Mouse (Mus musculus): Measurements from ENCODE around the gene Ttc37. TPM values are rescaled to one million over a fixed set of nuclear protein-coding genes. Genes with fewer than 3 reads are reported as not detected.

The Ttc37 gene
- polyA plus RNA-seq, 1 experiment from 2014 or later: 21.5 TPM

DNA sequence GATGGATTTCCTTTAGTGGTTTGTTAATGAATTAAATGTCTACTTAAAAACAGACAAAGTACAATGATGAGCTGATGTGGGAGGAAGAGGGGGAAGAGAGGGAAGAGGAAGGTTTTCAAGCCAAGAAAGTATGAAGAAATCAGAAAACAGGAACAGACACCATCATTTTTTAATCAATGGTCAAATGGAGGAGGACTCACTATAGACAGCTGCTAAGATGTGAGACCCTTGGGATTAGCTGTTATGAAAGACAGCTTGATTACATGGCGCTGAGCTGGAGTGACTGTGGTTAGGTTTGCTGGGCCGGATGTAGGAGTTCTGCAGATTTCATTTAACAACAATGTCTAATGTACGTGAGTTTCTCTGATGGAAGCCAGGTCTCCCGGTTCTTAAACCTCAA, 35.0 kb upstream of the Ttc37 start:
- Histone ChIP-seq H3K27ac (ENCODE audit: low read depth, low read length) (no peak overlapping the region), H3K4me2 (replicated peaks; ENCODE audit: low read depth, low read length) (no peak overlapping the region), H3K4me1 (ENCODE audit: control insufficient read depth, insufficient read depth, low read length) (no peaks in the 10 kb centered on the region), H3K27me3 (ENCODE audit: control insufficient read depth, insufficient read depth, low read length) (no peaks in the 10 kb centered on the region), H3K9me3 (ENCODE audit: control insufficient read depth, low read length) (no peaks in the 10 kb centered on the region), H3K4me3 (ENCODE audit: low read length) (no peak overlapping the region), H3K36me3 (ENCODE audit: control insufficient read depth, insufficient read depth, low read length) (peaks cover 5% of the 10 kb centered on the region; the same call in 1 of the 2 replicates), H3K9ac (ENCODE audit: low read depth, low read length) (no peak overlapping the region)
- 64% methylated on average over 4 of the region's 4 CpGs for WGBS
- ATAC-seq (ENCODE audit: low FRiP score, low TSS enrichment): no peak

DNA sequence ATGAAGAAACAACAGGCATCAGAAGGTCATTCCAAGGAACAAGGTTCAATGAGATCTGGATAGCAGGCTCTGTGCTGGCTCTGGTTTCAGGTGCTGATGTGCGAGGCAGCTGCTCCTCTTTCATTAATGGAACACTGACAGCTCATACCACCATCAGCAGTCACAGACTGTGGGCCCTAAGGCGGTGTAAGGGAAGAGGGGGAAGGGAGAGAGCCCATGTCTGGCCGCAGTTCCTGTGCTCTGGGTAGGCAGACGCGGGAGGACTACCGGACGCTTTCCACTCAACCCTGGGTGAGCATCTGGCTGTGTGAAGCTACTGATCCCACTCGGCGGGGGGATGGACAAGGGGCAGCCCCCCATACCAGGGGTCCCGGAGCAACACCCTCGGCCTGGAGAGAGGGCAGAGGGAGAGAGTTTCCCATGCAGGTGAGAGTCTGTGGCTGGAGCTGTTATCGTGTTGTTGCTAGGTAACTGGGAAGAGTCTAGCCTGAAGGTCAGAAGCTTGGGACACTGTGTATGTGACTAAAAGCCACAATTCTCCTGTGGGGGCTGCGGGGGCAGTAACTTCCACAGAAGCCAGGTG, 34.1 kb upstream of the Ttc37 start:
- peak; percentile 66 for ATAC-seq (ENCODE audit: low FRiP score, low TSS enrichment)
- Histone ChIP-seq H3K4me3 (ENCODE audit: low read length) (no peak overlapping the region), H3K27me3 (ENCODE audit: control insufficient read depth, insufficient read depth, low read length) (no peaks in the 10 kb centered on the region), H3K9ac (ENCODE audit: low read depth, low read length) (no peak overlapping the region), H3K9me3 (ENCODE audit: control insufficient read depth, low read length) (no peaks in the 10 kb centered on the region), H3K4me2 (replicated peaks; ENCODE audit: low read depth, low read length) (no peak overlapping the region), H3K27ac (ENCODE audit: low read depth, low read length) (no peak overlapping the region), H3K4me1 (ENCODE audit: control insufficient read depth, insufficient read depth, low read length) (no peaks in the 10 kb centered on the region), H3K36me3 (ENCODE audit: control insufficient read depth, insufficient read depth, low read length) (peaks cover 5% of the 10 kb centered on the region; the same call in 1 of the 2 replicates)
- 76% methylated on average over 13 of the region's 13 CpGs for WGBS

DNA sequence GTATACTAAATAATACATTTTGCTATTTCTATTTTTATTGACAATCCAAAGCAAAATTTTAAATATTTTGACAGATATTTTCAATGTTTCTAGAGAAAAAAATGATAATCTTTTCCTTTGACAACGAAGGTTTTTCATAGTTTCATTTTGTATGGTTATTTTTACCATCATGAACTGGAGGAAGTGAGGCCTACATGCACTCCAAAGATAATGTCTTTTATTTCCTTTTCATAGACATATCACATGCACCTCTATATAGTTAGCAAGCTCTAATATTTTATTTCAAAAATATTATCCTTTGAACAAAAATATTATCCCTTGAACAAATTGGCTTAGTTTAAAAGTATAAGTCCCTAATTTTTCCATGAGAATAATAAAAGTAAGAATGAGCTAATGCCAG, 24.2 kb upstream of the Ttc37 start:
- Histone ChIP-seq H3K9ac (ENCODE audit: low read depth, low read length) (no peak overlapping the region), H3K27ac (ENCODE audit: low read depth, low read length) (no peak overlapping the region), H3K4me2 (replicated peaks; ENCODE audit: low read depth, low read length) (no peak overlapping the region), H3K27me3 (ENCODE audit: control insufficient read depth, insufficient read depth, low read length) (no peaks in the 10 kb centered on the region), H3K4me1 (ENCODE audit: control insufficient read depth, insufficient read depth, low read length) (no peaks in the 10 kb centered on the region), H3K9me3 (ENCODE audit: control insufficient read depth, low read length) (no peaks in the 10 kb centered on the region), H3K4me3 (ENCODE audit: low read length) (no peak overlapping the region), H3K36me3 (ENCODE audit: control insufficient read depth, insufficient read depth, low read length) (no peaks in the 10 kb centered on the region; the same call in 1 of the 2 replicates)
- WGBS: 72% methylated on average over 1 of the region's 1 CpGs
- ATAC-seq (ENCODE audit: low FRiP score, low TSS enrichment): no peak

DNA sequence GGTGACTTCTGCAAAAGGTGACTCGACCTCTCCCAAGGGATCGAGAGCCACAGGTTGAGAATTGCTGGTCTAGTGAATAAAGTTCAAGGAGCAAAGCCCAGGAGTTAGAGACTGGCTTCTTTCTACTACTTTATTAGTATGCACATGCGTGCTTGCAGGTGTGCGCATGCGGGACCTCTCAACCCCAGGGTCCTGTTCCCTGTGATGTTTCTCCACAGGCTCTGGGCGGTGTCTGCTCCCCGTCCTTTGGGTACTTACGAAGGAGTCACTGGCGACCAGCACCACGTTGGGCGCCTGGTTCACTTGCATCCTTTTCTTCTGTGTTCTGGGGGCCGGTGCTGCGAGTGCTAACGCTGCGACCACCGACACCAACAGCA, 430 bp upstream of the Ttc37 start:
- ATAC-seq (ENCODE audit: low FRiP score, low TSS enrichment): peak; percentile 81

DNA sequence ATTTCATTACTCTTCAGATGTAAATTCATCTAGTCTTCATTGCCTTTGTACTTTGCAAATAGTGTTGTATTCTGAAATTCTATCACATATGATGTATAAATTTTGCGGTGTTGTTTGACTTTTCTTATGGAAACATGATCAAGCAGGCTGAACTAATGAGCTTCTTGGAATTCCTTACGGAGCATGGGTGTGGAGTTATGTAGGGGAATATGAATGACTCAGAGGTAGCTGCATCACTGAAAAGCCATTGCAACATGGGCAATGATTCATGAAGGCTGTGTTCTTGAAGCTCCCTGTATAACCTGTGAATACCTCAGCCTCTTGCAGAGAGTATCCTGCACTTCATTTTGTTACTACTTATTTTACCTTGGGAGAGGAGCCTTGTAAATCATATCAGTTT, 3.5 kb downstream of the Ttc37 start:
- peaks cover 3% of the 10 kb centered on the region; the same call in 1 of the 2 replicates for H3K4me1 ChIP-seq (ENCODE audit: control insufficient read depth, insufficient read depth, low read length)
- H3K9me3 ChIP-seq (ENCODE audit: control insufficient read depth, low read length): no peaks in the 10 kb centered on the region
- peaks cover 5% of the 10 kb centered on the region; the same call in 1 of the 2 replicates for H3K36me3 ChIP-seq (ENCODE audit: control insufficient read depth, insufficient read depth, low read length)
- WGBS: 84% methylated on average over 2 of the region's 2 CpGs
- H3K4me3 ChIP-seq (ENCODE audit: low read length): no peak overlapping the region
- no peak for ATAC-seq (ENCODE audit: low FRiP score, low TSS enrichment)
- no peak overlapping the region for H3K4me2 ChIP-seq (replicated peaks; ENCODE audit: low read depth, low read length)
- H3K27me3 ChIP-seq (ENCODE audit: control insufficient read depth, insufficient read depth, low read length): no peaks in the 10 kb centered on the region
- H3K9ac ChIP-seq (ENCODE audit: low read depth, low read length): no peak overlapping the region
- no peak overlapping the region for H3K27ac ChIP-seq (ENCODE audit: low read depth, low read length)

More for the DNA sequence above, 430 bp upstream of the Ttc37 start:
- H3K4me1 ChIP-seq (ENCODE audit: control insufficient read depth, insufficient read depth, low read length): peaks cover 3% of the 10 kb centered on the region; the same call in 1 of the 2 replicates
- peak overlapping the region; percentile 78 for H3K27ac ChIP-seq (ENCODE audit: low read depth, low read length)
- H3K27me3 ChIP-seq (ENCODE audit: control insufficient read depth, insufficient read depth, low read length): no peaks in the 10 kb centered on the region
- H3K36me3 ChIP-seq (ENCODE audit: control insufficient read depth, insufficient read depth, low read length): no peaks in the 10 kb centered on the region
- peak overlapping the region; percentile 44 for H3K4me2 ChIP-seq (replicated peaks; ENCODE audit: low read depth, low read length)
- H3K9me3 ChIP-seq (ENCODE audit: control insufficient read depth, low read length): no peaks in the 10 kb centered on the region
- peak overlapping the region; percentile 57 for H3K9ac ChIP-seq (ENCODE audit: low read depth, low read length)
- WGBS: 3% methylated on average over 16 of the region's 16 CpGs
- H3K4me3 ChIP-seq (ENCODE audit: low read length): peak overlapping the region; percentile 67

DNA sequence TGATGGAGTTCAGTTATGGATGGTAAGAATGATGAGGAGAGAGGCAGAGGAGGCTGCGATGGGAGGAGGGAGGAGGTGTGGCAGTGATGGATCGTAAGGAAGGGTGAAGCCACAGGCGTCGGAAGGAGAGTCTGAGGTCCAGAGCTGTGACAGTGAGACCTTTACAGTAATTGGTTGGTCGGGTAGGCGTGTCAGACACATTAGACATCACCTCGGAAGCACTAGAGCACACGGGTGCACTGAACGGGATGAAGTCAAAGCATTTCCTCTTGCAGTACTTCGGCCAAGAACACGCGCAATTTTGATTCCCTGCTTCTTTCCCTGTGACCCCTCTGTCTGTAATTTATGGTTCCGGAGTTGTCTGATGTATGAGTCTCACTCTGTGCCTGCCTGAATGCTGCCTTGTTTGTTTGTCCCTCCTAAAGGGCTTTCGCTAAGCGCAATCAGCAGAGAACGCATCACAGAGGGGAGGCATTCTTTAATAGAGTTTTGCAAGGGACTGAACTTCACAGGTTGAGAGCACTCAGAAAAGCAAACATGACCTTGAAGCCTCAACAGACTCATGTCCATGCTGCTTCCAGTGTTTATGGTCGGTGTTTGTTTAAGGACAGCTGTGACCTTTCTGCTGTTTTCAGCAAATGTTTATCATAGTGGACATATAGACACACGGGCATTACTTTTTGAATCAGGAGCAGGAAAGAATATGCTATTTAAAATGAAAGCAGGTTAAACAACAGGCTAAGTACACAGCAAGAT, 10.7 kb downstream of the Ttc37 start:
- no peak for ATAC-seq (ENCODE audit: low FRiP score, low TSS enrichment)
- H3K9me3 ChIP-seq (ENCODE audit: control insufficient read depth, low read length): no peaks in the 10 kb centered on the region
- H3K4me3 ChIP-seq (ENCODE audit: low read length): no peak overlapping the region
- no peaks in the 10 kb centered on the region for H3K4me1 ChIP-seq (ENCODE audit: control insufficient read depth, insufficient read depth, low read length)
- no peak overlapping the region for H3K9ac ChIP-seq (ENCODE audit: low read depth, low read length)
- 81% methylated on average over 18 of the region's 18 CpGs for WGBS
- H3K36me3 ChIP-seq (ENCODE audit: control insufficient read depth, insufficient read depth, low read length): peaks cover 47% of the 10 kb centered on the region
- no peak overlapping the region for H3K4me2 ChIP-seq (replicated peaks; ENCODE audit: low read depth, low read length)
- no peak overlapping the region for H3K27ac ChIP-seq (ENCODE audit: low read depth, low read length)
- no peaks in the 10 kb centered on the region for H3K27me3 ChIP-seq (ENCODE audit: control insufficient read depth, insufficient read depth, low read length)

DNA sequence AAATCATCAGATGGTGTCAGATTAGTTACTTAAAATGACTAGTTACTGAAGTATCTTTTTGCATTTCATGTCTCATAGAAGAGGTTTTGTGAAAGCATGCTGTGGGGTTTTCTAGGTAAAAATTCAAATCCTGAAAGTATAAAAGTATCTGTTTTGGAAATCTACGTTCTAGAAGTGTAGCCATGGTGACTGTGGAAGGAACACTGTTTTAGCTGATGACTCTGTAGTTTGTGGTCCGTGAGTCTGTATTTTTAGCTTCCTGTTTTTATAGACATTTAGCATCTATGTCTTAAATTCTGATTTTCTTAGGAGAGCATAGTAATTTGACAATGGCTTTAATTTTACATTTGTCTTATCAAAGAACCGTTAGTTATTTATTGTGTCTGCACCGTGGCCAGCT, 30.3 kb downstream of the Ttc37 start:
- H3K9me3 ChIP-seq (ENCODE audit: control insufficient read depth, low read length): no peaks in the 10 kb centered on the region
- no peaks in the 10 kb centered on the region for H3K4me1 ChIP-seq (ENCODE audit: control insufficient read depth, insufficient read depth, low read length)
- no peak overlapping the region for H3K4me3 ChIP-seq (ENCODE audit: low read length)
- no peak for ATAC-seq (ENCODE audit: low FRiP score, low TSS enrichment)
- H3K27me3 ChIP-seq (ENCODE audit: control insufficient read depth, insufficient read depth, low read length): no peaks in the 10 kb centered on the region
- no peak overlapping the region for H3K9ac ChIP-seq (ENCODE audit: low read depth, low read length)
- 92% methylated on average over 4 of the region's 4 CpGs for WGBS
- no peak overlapping the region for H3K4me2 ChIP-seq (replicated peaks; ENCODE audit: low read depth, low read length)
- peaks cover 70% of the 10 kb centered on the region for H3K36me3 ChIP-seq (ENCODE audit: control insufficient read depth, insufficient read depth, low read length)
- no peak overlapping the region for H3K27ac ChIP-seq (ENCODE audit: low read depth, low read length)

DNA sequence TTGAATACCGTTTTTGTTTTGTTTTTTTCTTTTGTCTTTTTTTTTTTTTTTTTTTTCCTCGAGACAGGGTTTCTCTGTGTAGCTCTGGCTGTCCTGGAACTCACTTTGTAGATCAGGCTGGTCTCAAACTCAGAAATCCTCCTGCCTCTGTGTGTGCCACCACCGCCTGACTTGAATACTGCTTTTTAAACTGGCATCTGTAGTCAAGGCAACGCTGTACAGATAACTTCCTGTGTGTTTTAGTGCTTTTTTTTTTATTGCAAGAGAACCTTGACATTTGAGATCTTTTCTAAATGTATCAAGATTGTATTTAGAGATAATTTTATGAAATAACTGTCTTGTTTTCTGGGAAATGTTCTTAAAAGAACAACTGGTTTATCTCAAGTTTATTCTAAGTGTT, 33.9 kb downstream of the Ttc37 start:
- H3K4me2 ChIP-seq (replicated peaks; ENCODE audit: low read depth, low read length): no peak overlapping the region
- H3K27me3 ChIP-seq (ENCODE audit: control insufficient read depth, insufficient read depth, low read length): no peaks in the 10 kb centered on the region
- no peaks in the 10 kb centered on the region for H3K9me3 ChIP-seq (ENCODE audit: control insufficient read depth, low read length)
- no peak overlapping the region for H3K27ac ChIP-seq (ENCODE audit: low read depth, low read length)
- no peak overlapping the region for H3K9ac ChIP-seq (ENCODE audit: low read depth, low read length)
- H3K4me3 ChIP-seq (ENCODE audit: low read length): no peak overlapping the region
- H3K36me3 ChIP-seq (ENCODE audit: control insufficient read depth, insufficient read depth, low read length): peaks cover 63% of the 10 kb centered on the region
- no peaks in the 10 kb centered on the region for H3K4me1 ChIP-seq (ENCODE audit: control insufficient read depth, insufficient read depth, low read length)
- 84% methylated on average over 4 of the region's 4 CpGs for WGBS
- ATAC-seq (ENCODE audit: low FRiP score, low TSS enrichment): no peak

DNA sequence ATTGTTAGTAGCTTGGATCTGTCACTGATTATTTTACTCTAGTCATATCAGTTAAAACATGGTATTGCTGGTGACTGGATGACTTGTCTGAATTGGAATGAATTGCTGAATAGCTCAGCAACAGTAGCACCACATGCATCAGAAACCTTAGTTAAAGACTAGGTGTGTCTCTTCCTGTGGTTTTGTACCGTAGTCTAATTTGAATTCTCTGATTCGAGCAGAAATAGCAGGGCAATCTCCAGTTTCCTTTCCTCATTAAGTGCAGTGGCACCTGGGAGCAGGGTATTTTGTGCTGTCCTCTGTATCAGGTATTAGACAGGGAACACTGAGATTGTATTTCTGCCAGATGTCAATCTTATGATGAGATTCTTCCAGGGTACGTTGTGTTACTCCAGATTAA, 40.3 kb downstream of the Ttc37 start:
- Histone ChIP-seq H3K4me3 (ENCODE audit: low read length) (no peak overlapping the region), H3K27ac (ENCODE audit: low read depth, low read length) (no peak overlapping the region), H3K9ac (ENCODE audit: low read depth, low read length) (no peak overlapping the region), H3K4me2 (replicated peaks; ENCODE audit: low read depth, low read length) (no peak overlapping the region), H3K4me1 (ENCODE audit: control insufficient read depth, insufficient read depth, low read length) (no peaks in the 10 kb centered on the region), H3K9me3 (ENCODE audit: control insufficient read depth, low read length) (no peaks in the 10 kb centered on the region), H3K27me3 (ENCODE audit: control insufficient read depth, insufficient read depth, low read length) (no peaks in the 10 kb centered on the region), H3K36me3 (ENCODE audit: control insufficient read depth, insufficient read depth, low read length) (peaks cover 52% of the 10 kb centered on the region)
- WGBS: 88% methylated on average over 3 of the region's 3 CpGs
- ATAC-seq (ENCODE audit: low FRiP score, low TSS enrichment): no peak

All from kidney, embryonic 14.5 days (tissue).